Mouse (Mus musculus): ENCODE results near the gene Armh1. TPM values are rescaled to one million over a fixed set of nuclear protein-coding genes. Genes with fewer than 3 reads are reported as not detected.

The Armh1 gene
- polyA plus RNA-seq, 1 experiment from 2014 or later, result 1.3 TPM

DNA sequence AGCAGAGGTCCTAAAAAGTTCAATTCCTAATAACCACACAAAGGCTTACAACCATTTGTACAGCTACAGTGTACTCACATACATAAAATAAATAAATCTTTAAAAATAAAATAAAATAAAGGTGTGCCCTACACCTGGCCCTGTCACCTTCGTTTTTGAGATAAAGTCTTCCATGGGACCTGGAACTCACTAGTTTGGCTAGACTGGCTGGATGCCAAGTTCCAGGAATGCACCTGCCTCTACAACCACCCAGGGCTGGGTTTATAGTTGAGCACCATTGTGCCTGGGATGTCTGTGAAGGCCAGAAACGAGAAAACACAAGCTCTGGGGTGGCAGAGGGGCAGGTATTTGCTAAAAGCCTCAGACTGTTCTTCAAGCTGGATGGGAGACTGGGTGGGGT lies 12.8 kb downstream of the Armh1 start:
- Histone ChIP-seq H3K9ac (no peak overlapping the region), H3K36me3 (no peaks in the 10 kb centered on the region), H3K4me3 (no peak overlapping the region), H3K4me2 (replicated peaks) (no peak overlapping the region), H3K27me3 (no peaks in the 10 kb centered on the region), H3K4me1 (peaks cover 16% of the 10 kb centered on the region; the same call in 1 of the 2 replicates), H3K9me3 (no peaks in the 10 kb centered on the region), H3K27ac (no peak overlapping the region)
- WGBS, result 51% methylated on average over 2 of the region's 2 CpGs
- ATAC-seq (ENCODE audit: insufficient number of reproducible peaks, insufficient read depth, low FRiP score, low TSS enrichment), result no peak

- Histone ChIP-seq H3K4me3 (no peak overlapping the region), H3K27ac (peak overlapping the region; percentile 75)
- no peak for ATAC-seq (ENCODE audit: insufficient number of reproducible peaks, insufficient read depth, low FRiP score, low TSS enrichment)
Measured at GRCm38 (mm10) chr4:117235822-117236221, 16.1 kb downstream of the Armh1 start.

DNA sequence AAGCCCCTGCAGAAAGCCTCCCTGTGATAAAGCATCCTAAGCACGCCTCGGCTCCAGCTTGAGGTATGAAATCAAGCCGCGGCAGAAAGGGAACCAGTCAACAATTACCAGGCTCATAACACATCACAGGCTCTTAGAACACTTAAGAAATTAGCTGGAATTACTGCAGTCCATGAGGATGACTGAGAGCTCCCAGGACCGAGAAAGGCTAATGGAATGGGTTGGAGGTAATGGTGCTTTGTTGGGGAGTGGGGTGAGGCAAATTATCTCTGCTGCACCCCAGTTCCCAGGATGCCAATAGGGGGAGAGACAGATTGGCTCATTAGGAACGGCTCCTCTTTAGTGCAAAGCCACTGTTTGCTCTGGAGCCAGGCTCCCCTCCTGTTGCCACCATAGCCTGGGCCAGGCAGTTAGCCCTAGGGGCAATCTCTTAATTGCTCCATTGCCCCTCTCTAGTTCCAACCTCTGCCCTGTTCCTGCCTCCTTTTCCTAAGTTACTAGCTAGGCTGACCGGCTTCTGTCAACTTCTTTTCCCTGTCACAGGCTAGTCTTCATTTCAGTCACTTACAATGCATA lies 17.7 kb downstream of the Armh1 start:
- no peaks in the 10 kb centered on the region for H3K9me3 ChIP-seq
- H3K9ac ChIP-seq, result no peak overlapping the region
- no peak for ATAC-seq (ENCODE audit: insufficient number of reproducible peaks, insufficient read depth, low FRiP score, low TSS enrichment)
- H3K36me3 ChIP-seq, result no peaks in the 10 kb centered on the region
- 44% methylated on average over 7 of the region's 7 CpGs for WGBS
- peaks cover 13% of the 10 kb centered on the region; the same call in 1 of the 2 replicates for H3K4me1 ChIP-seq
- H3K27me3 ChIP-seq, result no peaks in the 10 kb centered on the region
- H3K4me2 ChIP-seq (replicated peaks), result no peak overlapping the region
- no peak overlapping the region for H3K27ac ChIP-seq
- H3K4me3 ChIP-seq, result no peak overlapping the region

More at GRCm38 (mm10) chr4:117235822-117236221, 16.1 kb downstream of the Armh1 start:
- Histone ChIP-seq H3K4me1 (peaks cover 13% of the 10 kb centered on the region; the same call in 1 of the 2 replicates), H3K27me3 (no peaks in the 10 kb centered on the region), H3K9me3 (no peaks in the 10 kb centered on the region), H3K36me3 (no peaks in the 10 kb centered on the region), H3K9ac (no peak overlapping the region), H3K4me2 (replicated peaks) (no peak overlapping the region)
- 33% methylated on average over 4 of the region's 4 CpGs for WGBS

- Histone ChIP-seq H3K9ac (no peak overlapping the region), H3K4me2 (replicated peaks) (no peak overlapping the region), H3K27ac (no peak overlapping the region), H3K27me3 (no peaks in the 10 kb centered on the region), H3K36me3 (no peaks in the 10 kb centered on the region), H3K4me3 (no peak overlapping the region), H3K4me1 (peaks cover 12% of the 10 kb centered on the region; the same call in 1 of the 2 replicates), H3K9me3 (no peaks in the 10 kb centered on the region)
- WGBS, result 87% methylated on average over 2 of the region's 2 CpGs
- no peak for ATAC-seq (ENCODE audit: insufficient number of reproducible peaks, insufficient read depth, low FRiP score, low TSS enrichment)
Measured at GRCm38 (mm10) chr4:117231208-117231607, 20.7 kb downstream of the Armh1 start.

GRCm38 (mm10) chr4:117230331-117230730 lies 21.6 kb downstream of the Armh1 start:
- H3K27ac ChIP-seq, result no peak overlapping the region
- no peaks in the 10 kb centered on the region for H3K27me3 ChIP-seq
- H3K9ac ChIP-seq, result no peak overlapping the region
- no peaks in the 10 kb centered on the region for H3K9me3 ChIP-seq
- no peak for ATAC-seq (ENCODE audit: insufficient number of reproducible peaks, insufficient read depth, low FRiP score, low TSS enrichment)
- 51% methylated on average over 10 of the region's 10 CpGs for WGBS
- H3K4me3 ChIP-seq, result no peak overlapping the region
- no peak overlapping the region for H3K4me2 ChIP-seq (replicated peaks)
- H3K4me1 ChIP-seq, result 0 out of 2 replicates have a peak, but pooled peaks cover 4% of the 10 kb centered on the region
- no peaks in the 10 kb centered on the region for H3K36me3 ChIP-seq

GRCm38 (mm10) chr4:117229590-117229989 lies 22.3 kb downstream of the Armh1 start:
- no peak overlapping the region for H3K9ac ChIP-seq
- no peak overlapping the region for H3K4me2 ChIP-seq (replicated peaks)
- H3K4me1 ChIP-seq, result 0 out of 2 replicates have a peak, but pooled peaks cover 4% of the 10 kb centered on the region
- H3K27me3 ChIP-seq, result no peaks in the 10 kb centered on the region
- H3K27ac ChIP-seq, result no peak overlapping the region
- WGBS, result 67% methylated on average over 15 of the region's 15 CpGs
- H3K9me3 ChIP-seq, result no peaks in the 10 kb centered on the region
- no peak for ATAC-seq (ENCODE audit: insufficient number of reproducible peaks, insufficient read depth, low FRiP score, low TSS enrichment)
- no peak overlapping the region for H3K4me3 ChIP-seq
- no peaks in the 10 kb centered on the region for H3K36me3 ChIP-seq

DNA sequence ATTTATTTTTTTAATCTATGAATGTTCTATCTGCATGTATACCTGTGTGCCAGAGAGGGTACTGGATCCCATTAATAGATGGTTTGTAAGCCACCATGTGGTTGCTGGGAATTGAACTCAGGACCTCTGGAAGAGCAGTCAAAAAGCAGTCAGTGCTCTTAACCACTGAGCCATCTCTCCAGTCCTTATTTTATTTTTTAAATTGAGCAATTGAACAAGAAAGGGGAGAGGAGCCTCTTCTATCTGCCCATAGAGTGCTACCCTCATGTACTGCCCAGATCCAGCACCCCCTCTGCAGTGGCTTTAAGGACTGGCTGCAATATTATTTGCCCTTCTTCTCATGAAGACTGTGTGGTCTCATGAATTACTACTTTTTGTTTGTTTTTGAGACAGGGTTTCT lies 26.7 kb downstream of the Armh1 start:
- H3K9ac ChIP-seq, result no peak overlapping the region
- ATAC-seq (ENCODE audit: insufficient number of reproducible peaks, insufficient read depth, low FRiP score, low TSS enrichment), result no peak
- H3K27me3 ChIP-seq, result no peaks in the 10 kb centered on the region
- no peak overlapping the region for H3K4me3 ChIP-seq
- H3K27ac ChIP-seq, result no peak overlapping the region
- no peaks in the 10 kb centered on the region for H3K9me3 ChIP-seq
- no peaks in the 10 kb centered on the region for H3K4me1 ChIP-seq
- H3K4me2 ChIP-seq (replicated peaks), result no peak overlapping the region
- no peaks in the 10 kb centered on the region for H3K36me3 ChIP-seq

DNA sequence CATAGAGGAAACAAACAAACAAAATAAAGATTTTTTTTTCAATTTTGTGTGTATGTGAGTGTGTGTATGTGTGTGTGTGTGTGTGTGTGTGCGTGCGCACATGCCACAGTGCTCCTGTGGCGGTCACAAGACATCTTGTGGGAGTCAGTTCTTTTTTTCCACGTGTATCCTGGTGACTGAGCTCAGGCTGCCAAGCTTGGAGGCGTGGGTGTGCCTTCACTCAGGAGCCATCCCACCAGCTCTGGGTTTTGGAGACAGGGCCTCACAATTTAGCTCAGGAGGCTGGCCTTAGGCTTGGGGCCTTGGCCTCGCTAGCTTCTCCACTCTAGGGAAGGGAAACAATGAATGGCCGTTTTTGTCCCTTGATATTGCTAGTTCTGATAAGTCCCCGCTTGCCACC lies 27.8 kb downstream of the Armh1 start:
- no peak for ATAC-seq (ENCODE audit: insufficient number of reproducible peaks, insufficient read depth, low FRiP score, low TSS enrichment)
- no peaks in the 10 kb centered on the region for H3K27me3 ChIP-seq
- H3K9me3 ChIP-seq, result no peaks in the 10 kb centered on the region
- peak overlapping the region; percentile 9; the same call in 1 of the 2 replicates for H3K9ac ChIP-seq
- no peak overlapping the region for H3K4me2 ChIP-seq (replicated peaks)
- no peaks in the 10 kb centered on the region for H3K36me3 ChIP-seq
- H3K4me1 ChIP-seq, result no peaks in the 10 kb centered on the region
- H3K4me3 ChIP-seq, result no peak overlapping the region
- no peak overlapping the region for H3K27ac ChIP-seq
- 71% methylated on average over 8 of the region's 8 CpGs for WGBS

- H3K9me3 ChIP-seq, result no peaks in the 10 kb centered on the region
- H3K27me3 ChIP-seq, result no peaks in the 10 kb centered on the region
- H3K4me3 ChIP-seq, result no peak overlapping the region
- ATAC-seq (ENCODE audit: insufficient number of reproducible peaks, insufficient read depth, low FRiP score, low TSS enrichment), result no peak
- H3K36me3 ChIP-seq, result no peaks in the 10 kb centered on the region
- H3K4me1 ChIP-seq, result no peaks in the 10 kb centered on the region
- no peak overlapping the region for H3K9ac ChIP-seq
- H3K27ac ChIP-seq, result no peak overlapping the region
- WGBS, result 48% methylated on average over 5 of the region's 5 CpGs
- H3K4me2 ChIP-seq (replicated peaks), result no peak overlapping the region
Measured at GRCm38 (mm10) chr4:117223001-117223400, 28.9 kb downstream of the Armh1 start.

- H3K4me2 ChIP-seq (replicated peaks), result no peak overlapping the region
- ATAC-seq (ENCODE audit: insufficient number of reproducible peaks, insufficient read depth, low FRiP score, low TSS enrichment), result no peak
- 74% methylated on average over 9 of the region's 9 CpGs for WGBS
Measured at GRCm38 (mm10) chr4:117221836-117222235, 30.1 kb downstream of the Armh1 start.

GRCm38 (mm10) chr4:117220741-117221515 lies 31.0 kb downstream of the Armh1 start:
- Histone ChIP-seq H3K4me2 (replicated peaks) (no peak overlapping the region), H3K27ac (no peak overlapping the region), H3K27me3 (no peaks in the 10 kb centered on the region), H3K4me3 (no peak overlapping the region), H3K9ac (no peak overlapping the region), H3K4me1 (no peaks in the 10 kb centered on the region), H3K9me3 (no peaks in the 10 kb centered on the region), H3K36me3 (no peaks in the 10 kb centered on the region)
- ATAC-seq (ENCODE audit: insufficient number of reproducible peaks, insufficient read depth, low FRiP score, low TSS enrichment), result no peak
- 76% methylated on average over 9 of the region's 9 CpGs for WGBS

More at GRCm38 (mm10) chr4:117221836-117222235, 30.1 kb downstream of the Armh1 start:
- Histone ChIP-seq H3K27ac (no peak overlapping the region), H3K9me3 (no peaks in the 10 kb centered on the region), H3K27me3 (no peaks in the 10 kb centered on the region), H3K9ac (no peak overlapping the region), H3K4me3 (no peak overlapping the region), H3K4me1 (no peaks in the 10 kb centered on the region), H3K36me3 (no peaks in the 10 kb centered on the region)

All from embryonic facial prominence, embryonic 12.5 days (tissue).